Mouse (Mus musculus): Measurements from ENCODE around the gene Gas6. TPM values are rescaled to one million over a fixed set of nuclear protein-coding genes. Genes with fewer than 3 reads are reported as not detected.

Gas6 gene
- total RNA-seq, 2 experiments from 2014 or later: 68.0 to 69.5 TPM

Other genes starting within 250 kb of the Gas6 start
- 10 to 100 TPM; 59.2 to 95.8 TPM for gene Adprhl1, start 240.3 kb downstream of the Gas6 start, total RNA-seq (2021)
- 10 to 100 TPM; 80.3 to 83.8 TPM for gene Dcun1d2, start 206.4 kb downstream of the Gas6 start, total RNA-seq (2021)
- gene Tmco3, start 206.3 kb downstream of the Gas6 start, total RNA-seq (2021): 10 to 100 TPM; 13.7 to 14.9 TPM
- gene Tfdp1, start 155.7 kb downstream of the Gas6 start, total RNA-seq (2021): 10 to 100 TPM; 45.5 to 54.6 TPM
- not detected for gene Atp4b, start 97.7 kb downstream of the Gas6 start, total RNA-seq (2021)
- gene Grk1, start 89.4 kb downstream of the Gas6 start, total RNA-seq (2021): not detected
- 1 to 10 TPM; 1.3 to 2.8 TPM for gene Tmem255b, start 59.3 kb downstream of the Gas6 start, total RNA-seq (2021)
- gene 1700029H14Rik, start 68.0 kb upstream of the Gas6 start, total RNA-seq (2021): not detected
- 1 to 10 TPM; 6.8 to 7.3 TPM for gene Rasa3, start 183.1 kb upstream of the Gas6 start, total RNA-seq (2021)
- gene Cfap97d2, start 211.4 kb upstream of the Gas6 start, total RNA-seq (2021): not detected

Measured in gastrocnemius, adult 18-20 months (tissue).